Mouse (Mus musculus): ENCODE measurements at regions not wholly inside any gene's neighbourhood (a gene's known extent, or its start where the extent isn't known, plus 50 kb on each side); places are given as distances from the start of the nearest gene placed in this dataset.

DNA sequence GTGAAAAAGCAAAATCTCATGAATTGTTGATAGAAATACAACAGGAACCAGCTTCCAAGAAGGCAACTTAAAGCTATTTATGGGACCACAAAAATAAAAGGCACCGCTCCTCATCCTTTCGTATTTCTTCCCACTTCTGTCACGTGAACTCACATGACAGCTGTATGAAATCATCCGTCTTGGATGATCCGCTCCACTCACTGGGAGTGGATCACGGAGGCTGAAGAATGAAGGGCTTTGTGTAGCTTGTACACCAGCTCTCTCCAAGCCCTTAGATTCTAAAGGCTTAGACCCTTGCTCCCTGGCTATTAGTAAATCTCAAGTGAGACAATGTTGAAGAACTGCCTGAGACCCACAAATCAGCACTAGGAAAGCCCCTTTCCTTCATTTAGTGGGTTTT lies 60.0 kb upstream of the Snrpb2 start:
- TF ChIP-seq ELF1 (IDR thresholded peaks at IDR 0.05; ENCODE audit: low read depth, low read length) (no peak), MAZ (IDR thresholded peaks at IDR 0.05; ENCODE audit: low read depth, low read length) (no peak), RCOR1 (IDR thresholded peaks at IDR 0.05; ENCODE audit: low read depth, low read length) (no peak), MXI1 (IDR thresholded peaks at IDR 0.05; ENCODE audit: low read depth, low read length) (no peak), POLR2AphosphoS2 (IDR thresholded peaks at IDR 0.05; ENCODE audit: low read length) (no peak), JUND (IDR thresholded peaks at IDR 0.05; ENCODE audit: low read depth, low read length) (no peak), ZKSCAN1 (IDR thresholded peaks at IDR 0.05; ENCODE audit: low read depth, low read length) (no peak), SMC3 (IDR thresholded peaks at IDR 0.05; ENCODE audit: low read depth, low read length) (no peak), TAL1 (IDR thresholded peaks at IDR 0.05; ENCODE audit: low read length) (no peak), UBTF (IDR thresholded peaks at IDR 0.05; ENCODE audit: borderline replicate concordance, insufficient read depth, low read depth, low read length) (no peak)
- no peak overlapping the region for H3K27ac ChIP-seq (ENCODE audit: control insufficient read depth, low read depth, low read length)
- H3K27me3 ChIP-seq (ENCODE audit: control insufficient read depth in 1 of 2, insufficient read depth in 2 of 2, low read length in 2 of 2) = no peaks in the 10 kb centered on the region
- H3K9ac ChIP-seq (ENCODE audit: control insufficient read depth, low read depth, low read length, poor library complexity, severe bottlenecking) = no peak overlapping the region
- H3K79me2 ChIP-seq (ENCODE audit: control insufficient read depth, insufficient read depth, low read length, poor library complexity) = no peaks in the 10 kb centered on the region
- no peaks in the 10 kb centered on the region for H3K4me1 ChIP-seq (ENCODE audit: control insufficient read depth in 1 of 2, insufficient read depth in 2 of 2, low read length in 2 of 2)
- no peaks in the 10 kb centered on the region for H3K36me3 ChIP-seq (ENCODE audit: control insufficient read depth in 1 of 2, insufficient read depth in 2 of 2, low read length in 2 of 2)
- no peaks in the 10 kb centered on the region for H3K9me3 ChIP-seq (replicated peaks; ENCODE audit: insufficient read depth, low read length)
- no peak overlapping the region for H3K4me3 ChIP-seq (ENCODE audit: control insufficient read depth in 1 of 2, insufficient read depth in 1 of 2, low read depth in 2 of 2, low read length in 2 of 2)
- DNase-seq (ENCODE audit: low read depth, low spot score) = no peak

DNA sequence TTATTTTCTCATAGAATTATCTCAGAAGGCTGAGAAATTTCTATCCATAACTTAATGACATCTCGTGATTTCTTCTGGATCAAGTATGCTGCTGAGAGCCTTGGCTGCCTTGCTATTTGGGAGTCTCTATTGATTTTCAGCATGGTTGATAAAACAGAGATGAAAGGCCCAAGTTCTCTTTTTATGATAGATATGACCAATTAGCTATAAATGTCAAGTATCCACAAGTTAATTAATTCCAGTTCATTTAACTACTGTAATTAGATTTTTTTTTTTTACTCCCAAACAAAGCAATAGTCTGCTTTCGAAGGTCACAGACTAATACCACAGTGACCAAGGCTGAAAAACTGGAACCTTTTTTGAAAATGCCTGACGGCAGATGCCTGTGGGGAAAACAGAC lies 59.5 kb upstream of the Snrpb2 start:
- H3K36me3 ChIP-seq (ENCODE audit: control insufficient read depth in 1 of 2, insufficient read depth in 2 of 2, low read length in 2 of 2) = no peaks in the 10 kb centered on the region
- H3K27ac ChIP-seq (ENCODE audit: control insufficient read depth, low read depth, low read length) = no peak overlapping the region
- H3K27me3 ChIP-seq (ENCODE audit: control insufficient read depth in 1 of 2, insufficient read depth in 2 of 2, low read length in 2 of 2) = no peaks in the 10 kb centered on the region
- TF ChIP-seq GATA1 (IDR thresholded peaks at IDR 0.05; ENCODE audit: low read depth, low read length) = no peak
- no peak for TF ChIP-seq NELFE (IDR thresholded peaks at IDR 0.05; ENCODE audit: low read depth, low read length)
- no peak for TF ChIP-seq POLR2AphosphoS2 (IDR thresholded peaks at IDR 0.05; ENCODE audit: low read length)
- TF ChIP-seq JUND (IDR thresholded peaks at IDR 0.05; ENCODE audit: low read depth, low read length) = no peak
- TF ChIP-seq BHLHE40 (IDR thresholded peaks at IDR 0.05; ENCODE audit: borderline replicate concordance, low read depth, low read length) = no peak
- no peak for TF ChIP-seq CHD1 (IDR thresholded peaks at IDR 0.05; ENCODE audit: low read depth, low read length)
- no peak for TF ChIP-seq RAD21 (IDR thresholded peaks at IDR 0.05; ENCODE audit: low read depth, low read length)
- TF ChIP-seq GABPA (IDR thresholded peaks at IDR 0.05; ENCODE audit: low read depth, low read length) = no peak
- no peak for TF ChIP-seq MAFK (IDR thresholded peaks at IDR 0.05; ENCODE audit: borderline replicate concordance, low read depth, low read length)
- TF ChIP-seq RCOR1 (IDR thresholded peaks at IDR 0.05; ENCODE audit: low read depth, low read length) = no peak
- no peak for TF ChIP-seq EP300 (IDR thresholded peaks at IDR 0.05; ENCODE audit: low read depth in 1 of 2, low read length in 2 of 2)
- no peak for TF ChIP-seq ELF1 (IDR thresholded peaks at IDR 0.05; ENCODE audit: low read depth, low read length)
- TF ChIP-seq KAT2A (conservative IDR thresholded peaks at IDR 0.05; ENCODE audit: low read depth, low read length) = no peak
- TF ChIP-seq UBTF (IDR thresholded peaks at IDR 0.05; ENCODE audit: borderline replicate concordance, insufficient read depth, low read depth, low read length) = no peak
- no peak for TF ChIP-seq CHD2 (IDR thresholded peaks at IDR 0.05; ENCODE audit: low read length)
- TF ChIP-seq MYB (IDR thresholded peaks at IDR 0.05; ENCODE audit: low read depth, low read length) = no peak
- no peak for TF ChIP-seq SMC3 (IDR thresholded peaks at IDR 0.05; ENCODE audit: low read depth, low read length)
- TF ChIP-seq MXI1 (IDR thresholded peaks at IDR 0.05; ENCODE audit: low read depth, low read length) = no peak
- TF ChIP-seq MAX (IDR thresholded peaks at IDR 0.05; ENCODE audit: low read length) = no peak
- TF ChIP-seq POLR2A (IDR thresholded peaks at IDR 0.05; ENCODE audit: control insufficient read depth in 1 of 2, insufficient read depth in 1 of 2, low read depth in 1 of 2, low read length in 2 of 2, poor library complexity in 1 of 2) = no peak
- H3K4me3 ChIP-seq (ENCODE audit: control insufficient read depth in 1 of 2, insufficient read depth in 1 of 2, low read depth in 2 of 2, low read length in 2 of 2) = no peak overlapping the region
- no peaks in the 10 kb centered on the region for H3K4me1 ChIP-seq (ENCODE audit: control insufficient read depth in 1 of 2, insufficient read depth in 2 of 2, low read length in 2 of 2)
- H3K9me3 ChIP-seq (replicated peaks; ENCODE audit: insufficient read depth, low read length) = no peaks in the 10 kb centered on the region
- H3K79me2 ChIP-seq (ENCODE audit: control insufficient read depth, insufficient read depth, low read length, poor library complexity) = no peaks in the 10 kb centered on the region
- DNase-seq (ENCODE audit: low read depth, low spot score) = no peak
- no peak overlapping the region for H3K9ac ChIP-seq (ENCODE audit: control insufficient read depth, low read depth, low read length, poor library complexity, severe bottlenecking)

All from MEL (cell line).